Mouse (Mus musculus) left cerebral cortex, adult 2 months (tissue): ENCODE measurements at regions not wholly inside any gene's neighbourhood (a gene's known extent, or its start where the extent isn't known, plus 50 kb on each side); places are given as distances from the start of the nearest gene placed in this dataset.

Experiments
- DNase-seq, 2 experiments: peaks; one replicate each; pipeline ENCODE4 v3.0.0; 2021 to 2022; ENCODE audit warnings: low spot score in 2 of 2, mixed read lengths in 1 of 2; ENCODE audit errors: extremely low spot score in 1 of 2
- H3K27ac ChIP-seq: fragments of 200-600 bp; 2 replicates; pipeline ENCODE4 v1.8.1; 2022
- H3K4me3 ChIP-seq: fragments of 200-600 bp; 2 replicates; pipeline ENCODE4 v1.8.1; 2022
- CTCF ChIP-seq: fragments of 200-600 bp; IDR thresholded peaks from 2 replicates; pipeline ENCODE4 v1.8.1; 2022; ENCODE audit warnings: antibody characterized with exemption, mild to moderate bottlenecking, moderate library complexity
- intact Hi-C: fragments of 180-260 bp; cut with DNase I; formaldehyde crosslinking; loops from one replicate; pipeline ENCODE4 v1.15.1; 2025

DNA sequence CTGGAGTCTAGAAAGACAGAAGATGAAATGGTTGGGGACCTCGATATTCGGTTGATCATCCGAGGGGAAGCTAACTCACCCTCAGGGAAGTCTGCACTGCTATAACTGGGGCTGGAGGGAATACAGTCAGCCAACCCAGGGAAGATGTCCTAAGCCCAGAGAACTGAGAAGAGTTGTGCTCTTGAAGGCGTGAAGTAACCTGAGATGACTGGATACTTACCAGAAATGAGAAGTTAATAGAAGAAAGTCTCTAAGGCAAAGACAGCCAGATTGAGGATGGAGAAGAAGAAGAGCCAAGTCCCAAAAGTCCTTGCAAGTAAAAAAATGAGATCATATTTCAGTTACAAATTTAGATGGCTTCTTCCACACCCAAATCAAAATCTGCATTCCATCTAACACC, 146.5 kb upstream of the Usp24 start:
- Histone ChIP-seq H3K27ac (no peak overlapping the region), H3K4me3 (no peak overlapping the region)
- TF ChIP-seq CTCF = no peak
- no peak for DNase-seq
- intact Hi-C loops = no loop called here

DNA sequence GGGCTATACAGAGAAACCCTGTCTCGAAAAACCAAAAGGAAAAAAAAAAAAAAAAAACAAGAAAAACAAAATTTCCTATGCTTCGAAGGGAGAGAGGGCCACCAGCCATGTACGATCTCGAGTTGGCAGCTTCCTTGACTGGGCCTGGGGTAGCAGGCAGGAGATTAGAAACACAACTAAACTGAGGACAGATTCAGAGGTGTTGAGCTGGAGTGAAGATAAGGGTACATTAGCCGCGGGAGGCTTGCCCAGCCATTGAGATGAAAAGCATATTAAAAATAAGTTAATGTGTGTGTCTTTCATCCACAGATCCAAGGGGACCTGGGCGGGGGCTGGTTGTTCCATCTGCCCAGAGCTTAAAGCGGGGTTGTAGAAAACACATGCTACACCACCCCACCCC, 145.3 kb upstream of the Usp24 start:
- no peak for DNase-seq
- no peak for TF ChIP-seq CTCF
- Histone ChIP-seq H3K4me3 (no peak overlapping the region), H3K27ac (no peak overlapping the region)
- intact Hi-C loops = no loop called here

DNA sequence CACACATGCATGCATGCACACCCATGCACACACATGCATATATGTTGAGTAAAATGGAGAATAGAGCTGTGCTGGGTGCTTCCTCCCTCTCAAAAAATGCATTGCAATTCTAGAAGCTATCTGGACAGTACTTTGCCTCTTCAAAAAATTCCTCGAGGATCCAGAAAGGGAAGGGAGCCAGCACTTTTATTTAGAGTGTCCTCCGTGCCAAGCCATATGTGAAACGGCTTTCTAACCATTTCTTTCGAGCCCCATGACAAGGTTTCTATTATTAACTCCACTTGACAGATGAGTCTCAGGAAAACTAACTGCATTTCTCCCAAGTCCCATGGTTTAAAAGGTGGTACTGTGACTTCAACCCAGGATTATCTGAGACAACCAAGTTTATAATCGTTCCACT, 140.7 kb upstream of the Usp24 start:
- DNase-seq = no peak
- intact Hi-C loops = no loop called here
- Histone ChIP-seq H3K27ac (peak overlapping the region; percentile 50), H3K4me3 (no peak overlapping the region)
- TF ChIP-seq CTCF = no peak

DNA sequence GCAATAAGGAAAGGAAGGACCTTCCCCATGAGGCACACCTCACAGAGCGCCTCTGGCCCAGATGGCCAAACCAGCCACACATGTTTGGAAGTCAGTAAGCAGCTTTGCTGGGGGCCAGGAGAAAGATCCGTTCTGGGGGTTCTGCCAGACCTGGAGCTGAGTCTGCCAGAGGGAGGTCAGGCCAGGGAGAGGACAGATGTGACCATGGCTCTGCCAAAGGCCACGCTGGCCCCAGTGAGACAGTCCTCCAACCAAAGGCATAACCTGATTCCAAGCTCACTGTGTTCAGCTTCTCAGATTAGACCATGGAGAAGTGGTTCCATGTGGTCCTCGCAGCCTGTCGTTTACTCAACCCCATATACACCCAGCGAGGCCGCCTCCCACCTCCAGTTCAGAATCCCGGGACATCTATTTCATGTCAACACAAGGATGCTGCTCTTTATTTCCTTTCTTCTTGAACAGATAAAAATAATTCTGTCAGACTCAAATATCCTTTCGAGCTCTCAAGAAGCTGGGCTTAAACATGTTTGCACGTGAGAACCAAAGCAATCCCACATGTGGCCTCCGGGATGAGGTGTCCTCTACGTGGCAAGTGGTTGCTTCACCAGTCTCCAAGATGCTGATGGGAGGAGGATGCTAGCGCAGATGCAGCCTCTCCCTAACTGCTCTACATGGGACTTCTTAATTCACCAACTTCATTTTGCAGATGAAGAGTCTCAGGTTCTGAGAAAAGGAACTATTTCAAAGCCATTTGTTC, 130.1 kb upstream of the Usp24 start:
- no peak for TF ChIP-seq CTCF
- DNase-seq = no peak
- intact Hi-C loops = no loop called here
- H3K27ac ChIP-seq = no peak overlapping the region
- no peak overlapping the region for H3K4me3 ChIP-seq

DNA sequence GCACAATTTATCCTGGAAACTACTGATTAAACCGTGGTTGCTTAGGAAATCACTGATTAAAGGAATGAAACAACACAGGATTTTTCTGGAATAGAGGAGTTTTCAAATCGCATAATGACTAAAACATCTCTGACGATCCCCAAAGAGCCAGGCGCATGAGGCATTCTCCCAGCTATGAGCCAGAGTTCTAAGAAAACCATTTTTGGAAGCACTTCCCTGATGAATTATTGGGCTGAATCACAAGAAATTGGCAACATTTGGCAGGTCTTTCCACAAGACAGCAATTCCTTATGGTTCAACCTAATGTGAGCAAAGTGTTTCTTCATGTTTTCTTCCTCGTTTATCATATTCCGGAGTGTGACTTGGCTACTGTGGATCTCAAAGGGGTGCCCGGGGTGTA, 129.3 kb upstream of the Usp24 start:
- intact Hi-C loops = no loop called here
- H3K27ac ChIP-seq = no peak overlapping the region
- TF ChIP-seq CTCF = no peak
- no peak overlapping the region for H3K4me3 ChIP-seq
- DNase-seq = no peak

- Histone ChIP-seq H3K27ac (no peak overlapping the region), H3K4me3 (no peak overlapping the region)
- no peak for TF ChIP-seq CTCF
- intact Hi-C loops = no loop called here
- DNase-seq = no peak
Observed at GRCm38 (mm10) chr4:106190248-106190647, 125.8 kb upstream of the Usp24 start.

DNA sequence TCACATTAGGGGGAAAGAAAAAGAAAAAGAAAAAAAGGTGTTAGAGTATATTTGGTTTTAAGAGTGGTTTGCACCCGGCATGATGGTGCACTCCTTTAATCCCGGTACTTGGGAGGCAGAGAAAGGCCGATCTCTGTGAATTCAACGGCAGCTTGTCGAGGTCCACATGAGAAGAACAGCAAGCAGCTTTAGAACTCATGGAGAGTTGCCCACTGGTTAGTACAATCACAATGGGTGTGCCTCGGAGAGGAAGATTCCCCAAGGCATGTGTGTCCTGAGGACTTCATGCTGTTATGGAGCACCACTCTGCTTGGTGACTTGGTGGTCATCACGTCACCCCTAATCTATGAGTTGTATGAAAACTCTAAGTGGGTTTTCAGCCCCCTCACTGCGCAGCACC, 124.7 kb upstream of the Usp24 start:
- Histone ChIP-seq H3K27ac (no peak overlapping the region), H3K4me3 (no peak overlapping the region)
- no peak for DNase-seq
- no peak for TF ChIP-seq CTCF
- intact Hi-C loops = no loop called here

- Histone ChIP-seq H3K27ac (no peak overlapping the region), H3K4me3 (no peak overlapping the region)
- intact Hi-C loops = no loop called here
- no peak for TF ChIP-seq CTCF
- no peak for DNase-seq
Observed at GRCm38 (mm10) chr4:106191843-106192242, 124.2 kb upstream of the Usp24 start.

GRCm38 (mm10) chr4:106193204-106193945, 122.6 kb upstream of the Usp24 start:
- Histone ChIP-seq H3K4me3 (no peak overlapping the region), H3K27ac (no peak overlapping the region)
- intact Hi-C loops = no loop called here
- DNase-seq = no peak
- TF ChIP-seq CTCF = no peak

DNA sequence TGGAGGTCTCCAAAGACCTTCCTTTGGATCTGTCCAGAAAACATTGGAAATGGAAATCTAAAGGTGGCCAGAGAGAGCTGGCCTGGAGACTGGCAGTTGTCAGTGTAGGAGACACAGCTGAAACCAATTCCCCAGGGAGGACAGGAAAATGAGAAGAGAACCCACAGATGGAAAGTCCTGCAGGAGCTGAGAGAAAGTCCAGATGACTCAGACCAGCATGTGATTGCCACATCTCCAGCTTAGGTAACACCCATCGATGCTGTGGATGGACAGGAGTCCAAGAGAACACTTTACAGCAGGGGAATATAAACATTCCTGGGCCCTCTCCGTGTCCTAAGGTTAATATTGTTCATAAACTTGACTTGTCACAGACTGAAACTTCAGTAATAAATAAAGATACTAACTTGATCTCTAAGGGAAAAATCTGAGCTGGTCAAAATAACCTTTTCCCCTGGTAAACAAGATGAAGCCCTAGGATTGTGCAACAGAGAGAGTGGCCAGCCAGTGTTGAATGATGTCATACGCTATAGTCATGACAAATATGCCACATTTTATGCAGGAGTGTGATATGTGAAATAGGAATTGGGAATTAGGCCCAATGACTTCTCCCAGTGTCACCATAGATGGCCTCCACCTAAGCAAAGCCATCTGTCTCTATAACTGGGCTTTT, 120.4 kb upstream of the Usp24 start:
- DNase-seq = no peak
- intact Hi-C loops = no loop called here
- no peak overlapping the region for H3K27ac ChIP-seq
- no peak overlapping the region for H3K4me3 ChIP-seq
- no peak for TF ChIP-seq CTCF

- Histone ChIP-seq H3K4me3 (no peak overlapping the region), H3K27ac (no peak overlapping the region)
- intact Hi-C loops = no loop called here
- DNase-seq = peak in 1 of 2 experiments; percentile 27
- no peak for TF ChIP-seq CTCF
Observed at GRCm38 (mm10) chr4:106199833-106200232, 116.2 kb upstream of the Usp24 start.

GRCm38 (mm10) chr4:106200241-106200640, 115.8 kb upstream of the Usp24 start:
- TF ChIP-seq CTCF = no peak
- Histone ChIP-seq H3K27ac (no peak overlapping the region), H3K4me3 (no peak overlapping the region)
- DNase-seq = no peak
- intact Hi-C loops = no loop called here
